Mouse (Mus musculus) liver, adult 2 months (tissue): ENCODE data around the gene Plbd2. TPM values are rescaled to one million over a fixed set of nuclear protein-coding genes. Genes with fewer than 3 reads are reported as not detected.

Experiments used
- DNase-seq: peaks from one replicate; pipeline ENCODE4 v3.0.0-alpha.2; 2011; ENCODE audit warnings: low read depth, low spot score; ENCODE audit errors: extremely low read depth
- H3K27ac ChIP-seq: fragments of 200-500 bp; replicated peaks from 2 replicates; pipeline ENCODE4 v1.5.1; 2012; ENCODE audit warnings: low read depth, mild to moderate bottlenecking, control low read depth, inconsistent platforms, low read length; ENCODE audit not compliant: insufficient read depth
- H3K27me3 ChIP-seq: fragments of 200-500 bp; 2 replicates; pipeline ENCODE4 v1.6.1; 2012; ENCODE audit warnings: mild to moderate bottlenecking, moderate library complexity, low read length, inconsistent platforms; ENCODE audit not compliant: control insufficient read depth, insufficient read depth
- H3K36me3 ChIP-seq: fragments of 200-500 bp; 2 replicates; pipeline ENCODE4 v1.6.1; 2012; ENCODE audit warnings: low read length, inconsistent platforms; ENCODE audit not compliant: control insufficient read depth, insufficient read depth
- H3K4me1 ChIP-seq: fragments of 200-500 bp; 2 replicates; pipeline ENCODE4 v1.6.1; 2011; ENCODE audit warnings: low read length; ENCODE audit not compliant: control insufficient read depth, insufficient read depth
- H3K4me3 ChIP-seq: fragments of 200-500 bp; 2 replicates; pipeline ENCODE4 v1.5.1; 2011; ENCODE audit warnings: low read depth, mild to moderate bottlenecking, control low read depth, low read length, moderate library complexity; ENCODE audit not compliant: insufficient read depth
- H3K79me2 ChIP-seq: fragments of 200-500 bp; 2 replicates; pipeline ENCODE4 v1.6.1; 2012; ENCODE audit warnings: inconsistent platforms, mild to moderate bottlenecking, low read length, moderate library complexity; ENCODE audit not compliant: control insufficient read depth, insufficient read depth
- H3K9ac ChIP-seq: fragments of 200-500 bp; 2 replicates; pipeline ENCODE4 v1.6.1; 2012; ENCODE audit warnings: low read depth, mild to moderate bottlenecking, control low read depth, inconsistent platforms, low read length
- CTCF ChIP-seq: fragments of 200-500 bp; IDR thresholded peaks from 2 replicates; pipeline ENCODE4 v1.5.1; 2011; ENCODE audit warnings: low read depth, low read length, control low read depth
- POLR2A ChIP-seq: fragments of 200-500 bp; IDR thresholded peaks from 2 replicates; pipeline ENCODE4 v1.6.1; 2011; ENCODE audit warnings: low read length, control low read depth; ENCODE audit not compliant: insufficient read depth; ENCODE audit errors: extremely low read depth
- WGBS: fragments of 180-500 bp; shearing (Covaris S2); methylation state at CpG from one replicate; pipeline ENCODE4 v1.1.7; 2018; 5-methylcytosine and 5-hydroxymethylcytosine counted together
- polyA plus RNA-seq: library from polyadenylated mRNA; depleted of rRNA; stranded (reverse); fragments of >200 nt; gene quantifications from 2 replicates; pipeline ENCODE4 v1.2.3, GENCODE M21; 2012
- total RNA-seq: library from RNA; depleted of rRNA; stranded (reverse); fragments of >200 nt; gene quantifications from 2 replicates; pipeline ENCODE4 v1.2.3, GENCODE M21; 2014

The Plbd2 gene
- total and polyA plus RNA-seq, 2 experiments = 18.1 to 42.0 TPM

- H3K79me2 ChIP-seq = no peaks in the 10 kb centered on the region
- H3K4me3 ChIP-seq = no peak overlapping the region
- no peak overlapping the region for H3K9ac ChIP-seq
- DNase-seq = no peak
- peaks cover 12% of the 10 kb centered on the region; the same call in 1 of the 2 replicates for H3K36me3 ChIP-seq
- peaks cover 15% of the 10 kb centered on the region for H3K4me1 ChIP-seq
- no peak overlapping the region for H3K27ac ChIP-seq
- WGBS = 73% methylated on average over 2 of the region's 2 CpGs
- TF ChIP-seq CTCF (no peak), POLR2A (no peak)
- H3K27me3 ChIP-seq = no peaks in the 10 kb centered on the region
Measured at GRCm38 (mm10) chr5:120534686-120535075, 31.3 kb upstream of the Plbd2 start.

- 84% methylated on average over 15 of the region's 15 CpGs for WGBS
- no peak overlapping the region for H3K4me3 ChIP-seq
- H3K27me3 ChIP-seq = no peaks in the 10 kb centered on the region
- H3K27ac ChIP-seq = no peak overlapping the region
- H3K9ac ChIP-seq = no peak overlapping the region
- DNase-seq = no peak
- no peaks in the 10 kb centered on the region for H3K79me2 ChIP-seq
- peaks cover 11% of the 10 kb centered on the region; the same call in 1 of the 2 replicates for H3K36me3 ChIP-seq
- TF ChIP-seq CTCF (no peak), POLR2A (no peak)
- H3K4me1 ChIP-seq = peaks cover 15% of the 10 kb centered on the region
Measured at GRCm38 (mm10) chr5:120534071-120534685, 30.8 kb upstream of the Plbd2 start.

GRCm38 (mm10) chr5:120531631-120532030 lies 28.2 kb upstream of the Plbd2 start:
- peaks cover 15% of the 10 kb centered on the region; the same call in 1 of the 2 replicates for H3K36me3 ChIP-seq
- no peak for TF ChIP-seq CTCF
- TF ChIP-seq POLR2A = no peak
- H3K9ac ChIP-seq = no peak overlapping the region
- no peaks in the 10 kb centered on the region for H3K79me2 ChIP-seq
- peak overlapping the region; percentile 46 for H3K27ac ChIP-seq
- no peaks in the 10 kb centered on the region for H3K27me3 ChIP-seq
- H3K4me1 ChIP-seq = peaks cover 15% of the 10 kb centered on the region
- H3K4me3 ChIP-seq = no peak overlapping the region
- WGBS = 25% methylated on average over 8 of the region's 8 CpGs
- DNase-seq = peak; percentile 94

- no peaks in the 10 kb centered on the region for H3K79me2 ChIP-seq
- no peaks in the 10 kb centered on the region for H3K27me3 ChIP-seq
- 84% methylated on average over 17 of the region's 20 CpGs for WGBS
- H3K27ac ChIP-seq = no peak overlapping the region
- no peak for TF ChIP-seq CTCF
- no peak for TF ChIP-seq POLR2A
- H3K4me3 ChIP-seq = no peak overlapping the region
- H3K36me3 ChIP-seq = peaks cover 33% of the 10 kb centered on the region
- H3K4me1 ChIP-seq = peaks cover 13% of the 10 kb centered on the region
- H3K9ac ChIP-seq = no peak overlapping the region
- DNase-seq = no peak
Measured at GRCm38 (mm10) chr5:120527296-120527964, 24.0 kb upstream of the Plbd2 start.

- Histone ChIP-seq H3K79me2 (no peaks in the 10 kb centered on the region), H3K4me1 (peaks cover 6% of the 10 kb centered on the region; the same call in 1 of the 2 replicates), H3K4me3 (no peak overlapping the region), H3K36me3 (peaks cover 44% of the 10 kb centered on the region), H3K9ac (no peak overlapping the region), H3K27me3 (no peaks in the 10 kb centered on the region), H3K27ac (no peak overlapping the region)
- 77% methylated on average over 11 of the region's 11 CpGs for WGBS
- DNase-seq = no peak
- TF ChIP-seq CTCF (no peak), POLR2A (no peak)
Measured at GRCm38 (mm10) chr5:120526311-120526710, 22.9 kb upstream of the Plbd2 start.

- H3K36me3 ChIP-seq = peaks cover 47% of the 10 kb centered on the region
- 0 out of 2 replicates have a peak, but pooled peaks cover under 1% of the 10 kb centered on the region for H3K4me1 ChIP-seq
- H3K79me2 ChIP-seq = no peaks in the 10 kb centered on the region
- no peak overlapping the region for H3K9ac ChIP-seq
- H3K27me3 ChIP-seq = no peaks in the 10 kb centered on the region
- TF ChIP-seq CTCF (peak; percentile 57), POLR2A (no peak)
- 76% methylated on average over 5 of the region's 5 CpGs for WGBS
- no peak overlapping the region for H3K27ac ChIP-seq
- H3K4me3 ChIP-seq = no peak overlapping the region
- no peak for DNase-seq
Measured at GRCm38 (mm10) chr5:120525737-120526136, 22.3 kb upstream of the Plbd2 start.
